Comparison of ENCODE assay signal across 17 mouse cellular contexts in genomic region chr4:137960757-137961156, GRCm38 (mm10). TPM values are rescaled to one million over a fixed set of nuclear protein-coding genes. Genes with fewer than 3 reads are reported as not detected.
DNase-seq lines count a peak whose midpoint lies in the region; ATAC-seq and TF ChIP-seq lines count a peak whose summit lies in the region.
"Had no signal": no experiment of that assay in that cellular context is flagged by ENCODE, and none has a peak within 500 bp of the region (broad histone marks: within the 10 kb centered on the region; RNA-seq: fewer than 3 reads in every experiment).

No protein-coding gene starts in this region.

- TF ChIP-seq POLR2A in lung, adult 2 months (IDR thresholded peaks at IDR 0.05; ENCODE audit: borderline replicate concordance, extremely low read depth, low read depth, low read length): no peak

- H3K27ac ChIP-seq in stomach, embryonic 16.5 days (ENCODE audit: low read length): 0 out of 2 replicates have a peak overlapping the region, but pooled peaks have one; percentile 18
- H3K27ac ChIP-seq: embryonic facial prominence, embryonic 12.5 days; liver, embryonic 13.5 days; neural tube, embryonic 15.5 days had no signal

- ATAC-seq in stomach, embryonic 16.5 days (ENCODE audit: insufficient read depth, low FRiP score): peak; percentile 71; the same call in 1 of the 2 replicates
- ATAC-seq: activated CD4-positive, CD25-positive, alpha-beta regulatory T cell, adult 4 months; inflammation-experienced regulatory T-cells, adult 6 months; midbrain, embryonic 16.5 days had no signal

- H3K4me3 ChIP-seq in lung, adult 2 months (replicated peaks; ENCODE audit: extremely low read depth, low read depth, low read length): no peak overlapping the region
- no peak overlapping the region for H3K4me3 ChIP-seq in stomach, embryonic 16.5 days (replicated peaks; ENCODE audit: low read length)
- H3K4me3 ChIP-seq: embryonic facial prominence, embryonic 12.5 days; liver, embryonic 13.5 days; neural tube, embryonic 15.5 days had no signal

- peaks cover 5% of the 10 kb centered on the region for H3K9me3 ChIP-seq in stomach, embryonic 16.5 days (replicated peaks; ENCODE audit: control insufficient read depth, low read length)
- H3K9me3 ChIP-seq: liver, embryonic 13.5 days; neural tube, embryonic 15.5 days had no signal

- H3K36me3 ChIP-seq in stomach, embryonic 16.5 days (ENCODE audit: control insufficient read depth, insufficient read depth, low read length): peaks cover 30% of the 10 kb centered on the region

- 55% methylated on average over 11 of the region's 11 CpGs for WGBS in lung, adult 2 months
- WGBS in stomach, embryonic 16.5 days: 60% methylated on average over 11 of the region's 11 CpGs

- H3K4me2 ChIP-seq in stomach, embryonic 16.5 days (ENCODE audit: low read depth, low read length): no peak overlapping the region
- H3K4me2 ChIP-seq: embryonic facial prominence, embryonic 12.5 days; liver, embryonic 13.5 days; neural tube, embryonic 15.5 days had no signal

- H3K9ac ChIP-seq in stomach, embryonic 16.5 days (ENCODE audit: low read length): no peak overlapping the region
- H3K9ac ChIP-seq: embryonic facial prominence, embryonic 12.5 days; liver, embryonic 13.5 days; neural tube, embryonic 15.5 days had no signal

- TF ChIP-seq CTCF in lung, adult 2 months (IDR thresholded peaks at IDR 0.05; ENCODE audit: insufficient read depth, low read length): no peak

- DNase-seq in adrenal gland, adult (ENCODE audit: inconsistent age in 2 of 2, low spot score in 1 of 2): peak; percentile 55 to 74
- no peak for DNase-seq in adrenal gland, adult 8-10 months
- DNase-seq in ovary, adult 18-20 months (ENCODE audit: low spot score): peak; percentile 68
- no peak for DNase-seq in ovary, postnatal 10 days (ENCODE audit: low spot score)
- DNase-seq in lung, adult 2 months: peak; percentile 50
- DNase-seq in layer of hippocampus, adult 8-10 months (ENCODE audit: low spot score in 2 of 2): no peak
- DNase-seq in kidney, postnatal 14 days: no peak
- DNase-seq: cerebellum, adult 9-11 months; kidney, postnatal 36 days; liver, embryonic 13.5 days; thymus, postnatal 36 days had no signal

- H3K4me1 ChIP-seq in lung, adult 2 months (ENCODE audit: control insufficient read depth, insufficient read depth, low read length): no peaks in the 10 kb centered on the region
- no peaks in the 10 kb centered on the region for H3K4me1 ChIP-seq in stomach, embryonic 16.5 days (ENCODE audit: control insufficient read depth, insufficient read depth, low read length)
- H3K4me1 ChIP-seq: embryonic facial prominence, embryonic 12.5 days had no signal

- no peaks in the 10 kb centered on the region for H3K27me3 ChIP-seq in stomach, embryonic 16.5 days (ENCODE audit: control insufficient read depth, insufficient read depth, low read length)
- H3K27me3 ChIP-seq: embryonic facial prominence, embryonic 12.5 days; liver, embryonic 13.5 days; neural tube, embryonic 15.5 days had no signal

RNA-seq across cellular contexts. Expression of gene Eif4g3, which starts 32.1 kb away (rescaled TPM):
- 100 to 1,000 TPM in 3 of 4 experiments, 10 to 100 TPM in 1; 97.4 to 133 (median 119) TPM for total RNA-seq in adrenal gland, adult 8-10 months (2022)
- polyA plus RNA-seq in lung, adult 2 months (2012; rRNA removed): 69.8 and 79.4 TPM in 2 replicates
- polyA plus RNA-seq in stomach, embryonic 16.5 days (2015; fragmentation: Nextera tagmentation; extraction: Ambion mirVana): 22.6 and 24.8 TPM in 2 replicates
- total RNA-seq in layer of hippocampus, adult 8-10 months (2022): 100 to 1,000 TPM; 143 to 163 (median 151) TPM

Comparison
In these comparisons a context has a peak if more than half of its experiments do, and no peak if none do; other contexts are left out.
1. DNase-seq: peak in adrenal gland, adult (2 of 2), ovary, adult 18-20 months (single experiment) and lung, adult 2 months (single experiment); none in adrenal gland, adult 8-10 months (single experiment), ovary, postnatal 10 days (single experiment), layer of hippocampus, adult 8-10 months (0 of 2) and kidney, postnatal 14 days (single experiment).